Mouse (Mus musculus) c-Kit-negative CD71-positive TER-119-positive erythroid progenitor cells, embryonic 14.5 days (primary cell): ENCODE results near the gene Pdzd11.

Experiments
- DNase-seq: peaks from one replicate; pipeline ENCODE4 v3.0.0-alpha.2; 2013; ENCODE audit warnings: low read depth, low spot score

Gene Pdzd11

GRCm38 (mm10) chrX:100625802-100626793 lies at the start of gene Pdzd11:
Gene Pdzd11, minus strand, starts transcription at chrX:100626568.
- DNase-seq: peak; percentile 82

- DNase-seq: no peak
Observed at GRCm38 (mm10) chrX:100664825-100665224, 38.5 kb upstream of the Pdzd11 start.

DNA sequence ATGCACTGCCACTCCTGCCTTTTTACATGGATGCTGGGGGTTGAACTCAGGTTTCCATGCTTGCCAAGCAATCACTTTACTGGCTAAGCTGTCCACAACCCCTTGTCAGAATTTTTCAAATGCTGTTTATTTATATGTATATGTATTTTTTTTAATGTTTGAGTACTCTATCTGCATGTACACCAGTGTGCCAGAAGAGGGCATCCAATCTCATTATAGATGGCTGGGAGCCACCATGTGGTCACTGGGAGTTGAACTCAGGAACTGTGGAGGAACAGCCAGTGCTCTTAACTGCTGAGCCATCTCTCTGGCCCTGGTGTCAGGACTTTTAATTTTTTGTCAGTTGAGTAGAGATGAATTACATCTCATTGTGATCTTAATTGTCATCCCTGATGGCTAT lies 26.5 kb upstream of the Pdzd11 start:
- no peak for DNase-seq

DNA sequence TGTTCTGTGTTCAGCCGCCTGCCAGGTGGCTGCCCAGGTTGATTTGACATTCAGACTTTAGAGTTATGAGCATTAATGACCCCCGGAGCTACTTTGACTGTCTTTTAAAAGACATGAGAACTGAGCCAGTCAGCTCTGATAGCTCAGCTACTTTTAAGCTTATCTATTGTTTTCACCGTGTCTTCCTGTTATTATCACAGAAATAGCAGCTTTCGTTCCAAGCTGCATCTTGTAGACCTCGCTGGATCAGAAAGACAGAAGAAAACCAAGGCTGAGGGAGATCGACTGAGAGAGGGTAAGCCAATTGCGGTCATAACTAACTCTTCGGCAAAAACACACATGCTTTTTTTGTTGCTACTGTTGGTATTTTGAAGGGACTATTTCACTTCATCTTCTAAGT lies 12.1 kb upstream of the Pdzd11 start:
- DNase-seq: no peak

GRCm38 (mm10) chrX:100629076-100629475 lies 2.7 kb upstream of the Pdzd11 start:
- no peak for DNase-seq

GRCm38 (mm10) chrX:100625546-100625801 lies 894 bp downstream of the Pdzd11 start, which contains the start of gene Kif4:
Gene Kif4, plus strand, starts transcription at chrX:100625737.
- no peak for DNase-seq

DNA sequence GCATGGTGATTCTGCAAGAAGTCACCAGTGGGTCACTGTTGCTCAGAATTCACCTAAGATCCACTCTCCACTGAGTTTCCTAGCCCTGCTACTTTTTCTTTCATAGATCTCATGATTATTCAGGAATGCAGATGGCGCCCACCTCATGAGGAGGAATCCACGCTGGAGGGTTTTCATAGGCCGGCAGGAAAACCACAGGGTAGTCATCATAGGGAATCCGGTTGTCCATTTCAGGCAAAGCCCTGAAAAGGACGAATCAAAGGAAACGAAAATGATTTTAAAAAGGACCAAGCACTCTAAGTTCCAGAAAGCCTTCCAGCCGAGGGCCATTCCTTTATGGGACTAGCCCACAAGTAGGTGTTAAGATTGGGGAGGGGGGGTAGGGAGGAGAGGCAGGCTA lies 1.2 kb downstream of the Pdzd11 start:
- no peak for DNase-seq

DNA sequence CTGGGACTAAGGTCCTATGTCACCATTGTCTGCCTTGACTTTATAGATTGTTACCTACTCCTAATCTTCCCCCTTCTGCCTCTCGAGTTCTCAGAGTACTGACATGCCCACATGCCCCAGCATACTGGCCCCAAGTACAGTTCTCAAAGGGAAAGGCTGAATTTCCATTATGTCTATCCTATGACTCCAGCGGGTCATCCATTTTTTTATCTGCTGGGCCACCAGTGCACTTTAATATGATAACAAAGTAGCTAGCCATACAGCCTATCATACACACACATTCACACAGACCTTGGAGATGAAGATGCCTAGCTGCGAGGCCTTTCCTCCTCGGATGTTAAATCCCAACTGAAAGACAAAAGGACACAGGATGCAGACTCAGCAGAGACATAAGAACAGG lies 2.1 kb downstream of the Pdzd11 start:
- no peak for DNase-seq

DNA sequence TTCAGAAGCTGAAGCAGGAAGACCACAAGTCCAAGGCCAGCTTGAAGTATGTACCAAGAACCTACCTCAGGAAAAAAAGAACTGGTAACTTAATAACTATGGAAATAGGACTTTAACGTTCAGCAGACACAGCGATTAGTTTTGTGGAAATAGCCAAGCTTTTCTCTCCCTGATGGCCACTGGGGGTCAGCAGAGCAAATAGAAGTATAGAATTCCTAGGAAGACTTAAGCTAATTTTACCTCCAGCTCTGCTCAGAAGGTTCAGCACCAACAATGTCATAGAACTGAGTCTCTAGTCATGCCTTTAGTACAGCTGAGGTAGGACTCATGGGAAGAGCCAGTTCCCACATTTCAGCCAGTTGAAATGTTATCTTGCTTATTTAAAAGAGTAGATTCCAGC lies 5.0 kb downstream of the Pdzd11 start:
- DNase-seq: no peak

GRCm38 (mm10) chrX:100618488-100618887 lies 7.9 kb downstream of the Pdzd11 start:
- no peak for DNase-seq

- no peak for DNase-seq
Observed at GRCm38 (mm10) chrX:100605314-100605713, 21.1 kb downstream of the Pdzd11 start, which contains the start of gene Arr3. Gene Arr3, plus strand, starts transcription at chrX:100605497.

DNA sequence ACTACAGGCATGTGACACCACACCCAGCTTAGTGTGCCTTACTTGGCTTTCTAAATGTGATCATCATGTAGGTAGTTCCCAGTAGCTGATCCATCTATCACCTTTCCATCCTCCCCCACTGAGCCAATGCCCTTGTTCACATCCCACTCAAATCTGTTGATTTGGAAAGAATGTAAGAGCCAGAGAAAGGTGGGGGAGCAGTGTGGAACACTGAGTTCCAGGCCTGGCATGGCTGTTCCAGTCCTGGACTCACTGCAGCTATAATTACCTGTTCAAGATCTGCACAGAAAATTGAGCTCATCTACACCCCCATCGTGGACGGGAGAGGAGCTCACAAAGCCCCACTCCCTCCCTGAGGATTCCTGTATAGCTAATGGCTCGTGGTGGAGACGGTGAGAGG lies 26.6 kb downstream of the Pdzd11 start:
- DNase-seq: no peak

- DNase-seq: no peak
Observed at GRCm38 (mm10) chrX:100597439-100597838, 28.9 kb downstream of the Pdzd11 start.

DNA sequence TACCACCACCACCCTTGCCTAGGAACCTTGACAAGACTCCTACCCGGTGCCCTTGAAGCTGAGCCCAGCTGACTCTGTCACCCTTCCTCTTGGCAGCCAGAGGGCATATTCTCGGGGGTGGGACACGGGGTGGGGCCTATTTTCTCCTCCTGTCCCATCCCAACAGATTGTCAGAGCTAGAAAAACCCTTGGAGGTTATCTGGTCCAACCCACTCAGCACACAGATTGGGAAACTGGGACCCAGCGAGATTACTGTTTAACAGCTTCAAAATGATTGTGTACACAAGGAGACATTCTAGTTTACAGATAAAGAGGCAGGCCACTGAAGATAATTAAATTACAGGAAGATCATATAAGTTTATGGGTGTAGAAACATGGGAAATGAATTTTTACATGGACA lies 31.6 kb downstream of the Pdzd11 start, which contains the start of gene P2ry4:
P2ry4 (minus strand) TSS at position 79 of the 400 bp plus-strand sequence.
- DNase-seq: no peak
